Mouse (Mus musculus) kidney, embryonic 14.5 days (tissue): Measurements from ENCODE around the gene Tnfrsf1b. TPM values are rescaled to one million over a fixed set of nuclear protein-coding genes. Genes with fewer than 3 reads are reported as not detected.

Experiments used
- polyA plus RNA-seq: library from polyadenylated mRNA; unstranded; fragments of >200 nt; fragmentation: Nextera tagmentation; extraction: Ambion mirVana; gene quantifications from 2 replicates; pipeline ENCODE4 v1.2.1, GENCODE M21; 2014

Tnfrsf1b gene
- polyA plus RNA-seq, 1 experiment from 2014 or later = 3.0 TPM

Other genes starting within 250 kb of the Tnfrsf1b start
- 10.1 and 12.6 TPM in 2 replicates for gene Vps13d, start 51.9 kb downstream of the Tnfrsf1b start, polyA plus RNA-seq
- gene Tnfrsf8, start 68.3 kb upstream of the Tnfrsf1b start, polyA plus RNA-seq = 0.24 and 0.29 TPM in 2 replicates